Mouse (Mus musculus): ENCODE data around the gene Parp14.
"Not testable (repeated sequence)": the region's sequence is repeated elsewhere in the genome, so short reads cannot be mapped to it uniquely, and the experiment has no call there.

Gene Parp14

DNA sequence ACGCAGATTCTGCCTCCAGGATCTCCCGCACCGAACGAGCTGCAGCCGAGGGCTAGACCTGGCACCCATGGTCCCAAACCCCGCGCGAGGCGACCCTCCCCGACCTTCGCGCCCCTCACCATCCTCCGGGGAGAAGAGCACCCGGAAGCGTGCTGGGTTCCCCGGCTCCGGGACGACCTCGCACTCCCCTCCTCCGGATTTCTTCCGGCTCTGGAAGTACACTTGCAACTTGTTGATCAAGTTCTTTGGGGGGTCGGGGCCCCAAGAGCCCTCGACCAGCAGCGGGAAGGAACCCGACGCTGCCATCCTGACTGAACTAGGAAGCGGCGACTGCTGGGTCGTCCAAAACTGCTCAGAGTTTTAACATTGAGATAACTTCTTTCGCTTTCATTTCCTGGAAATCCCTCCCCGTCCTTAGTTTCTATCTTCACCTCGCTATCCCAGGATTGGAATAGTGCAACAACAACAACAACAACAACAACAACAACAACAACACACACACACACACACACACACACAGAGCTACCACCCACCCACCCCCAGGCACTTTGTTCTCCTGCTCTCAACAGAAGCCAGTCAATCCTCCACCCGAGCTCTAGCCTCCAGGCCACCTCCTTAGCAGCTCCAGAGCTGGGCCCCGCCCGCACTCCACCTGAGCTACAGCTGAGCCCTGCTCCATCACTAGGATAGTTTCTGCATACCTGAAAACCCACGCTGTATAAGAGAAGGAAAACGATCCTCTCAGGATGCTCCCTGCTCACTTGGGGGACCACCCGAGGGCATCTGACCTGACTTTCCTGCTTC is at the start of gene Parp14:
TSS of gene Parp14 (minus strand) at position 497 of the 804 bp plus-strand sequence.
- DNase-seq (ENCODE audit: low read depth, low spot score), result peak; percentile 23

DNA sequence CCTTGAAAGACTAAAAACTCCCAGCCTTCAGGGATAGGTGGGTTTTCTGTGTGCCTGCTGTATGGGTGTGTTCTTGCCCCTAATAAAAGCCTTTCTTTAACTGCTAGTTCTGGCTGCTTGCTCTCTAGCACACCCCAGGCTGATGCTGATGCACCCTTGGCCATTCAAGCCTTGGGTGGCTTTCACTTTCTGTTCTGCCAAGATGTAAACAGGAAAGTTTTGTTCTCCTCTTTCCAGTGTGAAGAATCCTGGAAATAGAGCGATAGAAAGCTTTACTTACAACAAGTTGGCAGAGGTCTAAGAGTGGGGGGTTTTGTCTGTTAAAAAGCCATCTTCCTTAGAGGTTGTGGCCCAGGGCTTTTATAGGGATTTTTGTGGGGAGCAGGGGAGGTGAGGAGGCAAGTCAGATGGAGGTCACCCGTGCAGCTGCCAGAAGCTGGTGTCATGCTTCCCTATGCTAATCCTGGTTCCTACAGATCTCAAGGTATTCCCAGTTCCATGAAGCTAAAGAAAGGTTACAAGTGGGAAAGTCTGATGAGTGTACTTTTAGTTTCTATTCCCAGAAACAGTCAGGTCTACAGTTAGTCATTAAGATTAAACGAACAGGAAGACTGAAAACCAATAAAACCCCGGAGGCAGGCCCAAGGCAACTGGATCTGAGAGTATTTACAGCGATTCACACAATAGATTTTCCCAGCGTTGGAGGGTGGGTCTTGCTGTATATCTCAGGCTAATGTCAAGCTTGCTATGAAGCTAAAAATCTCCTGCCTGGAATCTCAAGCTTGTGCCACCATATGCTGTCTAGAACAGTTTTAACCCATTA is 47.6 kb upstream of the Parp14 start:
- DNase-seq (ENCODE audit: low read depth, low spot score), result no peak

DNA sequence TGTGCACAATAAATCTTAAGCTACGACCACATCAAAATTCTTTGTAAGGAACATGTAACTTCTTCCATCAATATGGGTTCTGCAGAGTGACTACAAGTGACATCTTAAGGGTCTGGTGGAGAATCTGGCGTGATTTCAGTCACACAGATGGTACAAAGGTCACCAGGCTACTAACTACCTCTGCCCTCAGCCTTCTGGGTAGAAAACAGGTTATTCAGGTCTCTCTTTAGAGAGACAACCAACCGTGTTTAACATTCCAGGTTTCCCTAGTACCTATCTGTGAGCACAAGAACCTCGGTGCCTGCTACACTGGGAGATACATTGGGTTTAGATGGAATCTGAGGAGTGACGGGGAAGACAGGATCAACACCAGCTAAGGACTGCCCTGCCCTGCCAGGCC is 43.0 kb upstream of the Parp14 start:
- DNase-seq (ENCODE audit: low read depth, low spot score), result no peak

DNA sequence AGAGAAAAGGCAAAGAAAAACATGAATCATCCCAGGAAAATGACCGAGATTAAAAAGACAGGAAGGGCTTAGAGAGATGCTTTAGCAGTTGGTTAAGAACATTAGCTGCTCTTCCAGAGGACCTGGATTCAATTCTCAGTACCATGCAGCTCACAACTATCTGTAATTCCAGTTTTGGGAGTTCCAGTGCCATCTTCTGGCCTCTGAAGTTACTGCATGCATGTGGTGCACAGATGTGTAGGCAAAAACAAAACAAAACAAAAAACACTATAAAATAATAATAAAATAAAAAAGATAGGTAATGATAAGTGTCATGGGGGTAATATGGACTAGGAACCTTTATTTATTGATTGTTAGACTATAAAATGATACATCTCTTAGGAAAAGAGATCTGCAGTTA is 42.2 kb upstream of the Parp14 start:
- peak; percentile 15 for DNase-seq (ENCODE audit: low read depth, low spot score)

DNA sequence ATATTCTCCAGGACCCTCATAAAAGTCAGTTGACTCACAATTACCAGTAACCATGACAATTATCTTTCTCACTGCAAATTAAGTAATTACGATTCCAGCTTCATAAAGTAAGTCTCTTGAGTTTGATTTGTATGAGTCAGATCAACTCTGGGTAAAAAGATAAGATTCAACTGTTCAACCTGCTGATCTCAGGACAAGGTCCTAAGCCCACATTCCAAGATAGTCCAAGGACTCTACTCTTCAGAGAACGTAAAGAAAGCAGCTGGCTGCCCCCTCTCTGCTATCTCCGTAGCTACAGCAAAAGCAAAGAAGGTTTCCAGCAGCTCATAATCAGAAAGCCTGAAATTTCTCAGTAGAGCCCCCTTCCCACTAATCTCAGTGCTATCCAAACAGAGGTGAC is 40.1 kb upstream of the Parp14 start:
- DNase-seq (ENCODE audit: low read depth, low spot score), result no peak

DNA sequence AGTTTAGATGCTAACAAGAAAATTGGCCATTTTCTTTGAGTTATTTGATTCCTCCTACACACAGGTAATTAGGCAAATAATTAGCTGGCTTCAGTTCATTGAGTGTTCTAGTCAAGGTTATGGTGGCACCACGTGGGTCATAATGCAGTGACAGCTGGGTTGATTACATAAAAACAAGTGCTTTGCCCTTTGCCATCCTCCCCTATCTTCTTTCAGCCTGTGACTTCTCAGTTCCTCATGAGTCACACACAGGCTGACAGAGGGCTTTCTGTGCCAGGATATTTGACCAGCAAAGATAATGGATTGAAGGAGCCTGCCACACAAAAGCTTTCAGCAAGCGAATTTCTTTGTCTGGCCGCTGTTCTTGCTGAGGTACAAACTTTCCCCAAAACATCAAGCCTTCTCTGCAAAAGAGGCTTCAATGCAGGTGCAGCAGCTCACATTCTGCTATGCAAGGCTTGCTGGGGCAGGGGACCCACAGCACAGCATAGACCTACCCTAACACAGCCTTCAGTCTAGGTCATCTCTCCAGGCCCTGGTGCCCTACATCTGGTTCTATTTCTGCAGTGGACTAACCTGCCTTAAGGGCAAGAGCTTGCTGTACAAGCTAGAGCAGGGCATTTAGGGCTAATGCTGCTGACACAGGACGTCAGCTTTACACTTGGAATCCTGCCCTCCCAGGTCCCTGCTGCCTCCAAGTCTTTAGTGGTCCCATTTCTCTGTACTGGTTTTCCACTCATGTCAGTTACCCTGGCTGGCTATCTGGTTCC is 36.3 kb upstream of the Parp14 start:
- DNase-seq (ENCODE audit: low read depth, low spot score), result no peak

DNA sequence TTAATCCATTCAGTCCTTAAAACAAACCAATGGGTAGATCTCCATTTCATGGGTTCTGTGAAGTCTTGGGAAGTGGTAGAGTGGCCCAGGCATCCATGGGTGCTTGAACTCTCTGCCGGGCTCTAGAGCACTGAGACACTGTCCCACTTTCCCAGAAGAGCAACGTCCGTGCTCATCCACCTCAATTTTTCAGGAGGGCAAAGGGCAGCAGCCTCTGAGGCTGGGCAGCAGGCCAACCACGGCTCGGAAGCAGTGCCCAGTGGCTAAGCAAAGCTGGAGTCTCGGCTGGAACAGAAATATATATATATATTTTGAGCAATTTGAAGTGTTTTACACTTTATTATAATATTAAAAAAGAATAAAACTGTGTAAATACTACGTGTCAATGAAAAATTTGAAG is 35.5 kb upstream of the Parp14 start:
- DNase-seq (ENCODE audit: low read depth, low spot score), result no peak

DNA sequence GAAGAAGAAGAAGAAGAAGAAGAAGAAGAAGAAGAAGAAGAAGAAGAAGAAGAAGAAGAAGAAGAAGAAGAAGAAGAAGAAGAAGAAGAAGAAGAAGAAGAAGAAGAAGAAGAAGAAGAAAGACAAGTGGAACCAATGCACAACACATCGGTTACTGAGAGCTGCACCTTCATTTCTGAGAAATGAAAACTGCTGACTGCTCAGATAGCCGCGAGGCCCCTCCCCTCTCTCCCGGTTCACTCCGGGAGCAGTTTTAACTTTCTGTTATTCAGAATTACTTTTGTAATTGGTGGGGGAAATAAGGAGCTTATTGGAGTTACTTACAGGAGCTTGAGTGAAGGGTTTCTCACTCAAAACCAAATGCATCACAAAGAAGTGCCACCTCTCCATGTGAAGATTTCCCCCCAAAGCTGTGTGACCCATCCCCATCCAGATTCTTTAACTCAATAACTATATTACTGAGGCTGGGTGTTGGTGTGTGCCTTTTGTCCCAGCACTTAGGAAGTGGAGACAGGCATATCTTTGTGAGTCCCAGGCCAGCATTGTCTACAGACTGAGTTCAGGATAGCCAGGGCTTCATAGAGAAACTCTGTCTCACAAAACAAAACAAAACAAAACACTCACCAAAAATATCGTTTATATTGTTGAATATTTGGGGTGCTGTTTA is 34.6 kb upstream of the Parp14 start:
- no peak for DNase-seq (ENCODE audit: low read depth, low spot score)

DNA sequence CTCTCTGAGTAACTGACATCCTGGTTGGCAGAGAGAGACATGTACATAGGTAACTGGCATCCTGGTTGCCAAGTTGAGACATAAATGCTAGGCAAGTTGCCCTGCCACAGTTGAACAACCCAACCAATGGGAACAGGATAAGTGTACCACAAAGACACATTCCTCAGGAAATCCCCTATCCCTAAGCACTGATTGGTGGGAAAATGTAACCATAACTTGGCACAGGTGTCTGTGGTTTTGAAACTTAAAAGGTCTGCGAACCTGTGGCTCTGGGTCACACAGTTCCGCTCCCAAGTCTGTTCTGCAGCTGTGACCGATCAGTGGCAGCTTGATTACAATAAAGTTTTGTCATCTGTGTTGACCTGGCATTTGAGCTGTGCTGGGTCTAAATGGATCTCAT is 34.0 kb upstream of the Parp14 start:
- DNase-seq (ENCODE audit: low read depth, low spot score), result no peak

DNA sequence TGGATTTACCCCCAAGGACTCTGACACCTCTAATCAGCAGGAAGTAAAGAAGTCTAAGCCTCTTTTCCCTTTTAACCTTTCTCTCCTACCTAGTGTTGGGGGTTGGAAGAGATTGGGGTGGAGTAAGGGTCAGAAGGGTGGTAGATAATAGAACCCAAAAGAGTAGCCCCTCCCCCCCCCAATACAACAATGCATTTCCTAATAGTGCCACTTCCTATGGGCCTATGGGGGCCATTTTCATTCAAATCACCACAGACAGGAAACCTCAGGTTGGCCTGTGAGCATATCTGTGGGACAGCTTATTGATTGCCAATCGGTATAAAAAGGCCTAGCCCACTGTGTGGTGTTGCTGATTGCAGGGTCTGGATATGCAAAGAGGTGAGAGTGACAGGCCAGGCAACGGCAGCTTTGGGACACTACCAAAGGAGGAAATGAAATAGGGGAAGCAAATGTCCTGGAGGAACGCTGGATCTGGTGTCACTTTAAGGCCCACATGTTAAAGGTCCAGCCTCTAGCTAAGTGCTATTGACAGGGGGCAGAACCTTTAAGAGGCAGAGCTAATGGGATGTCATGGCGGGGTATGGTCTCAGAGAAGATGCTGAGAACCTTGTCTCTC is 32.9 kb upstream of the Parp14 start:
- no peak for DNase-seq (ENCODE audit: low read depth, low spot score)

DNA sequence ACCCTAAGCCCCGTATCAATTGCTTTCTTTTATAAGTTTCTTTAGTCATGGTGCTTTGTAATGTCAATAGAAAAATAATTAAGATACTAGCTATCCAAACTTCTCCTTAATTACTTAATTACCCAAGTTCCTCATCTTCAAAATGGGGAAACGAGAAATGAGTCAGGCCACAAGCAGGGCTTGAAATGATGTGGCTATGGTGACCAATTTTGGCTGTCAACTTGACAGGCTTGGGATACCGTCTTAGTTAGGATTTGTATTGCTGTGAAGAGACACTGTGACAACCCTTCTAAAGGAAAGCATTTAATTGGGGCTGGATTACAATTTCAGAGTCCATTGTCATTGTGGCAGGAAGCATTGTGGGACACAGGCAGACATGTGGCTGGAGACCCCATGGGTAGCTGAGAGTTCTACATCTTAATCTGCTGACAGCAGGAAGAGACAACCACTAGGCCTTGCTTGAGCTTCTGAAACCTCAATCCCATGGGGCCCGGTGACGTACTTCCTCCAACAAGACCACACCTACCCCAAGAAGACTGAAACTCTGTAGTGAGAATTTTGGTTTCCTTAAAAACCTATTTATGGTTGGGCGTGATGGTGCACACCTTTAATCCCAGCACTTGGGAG is 31.8 kb upstream of the Parp14 start:
- DNase-seq (ENCODE audit: low read depth, low spot score), result no peak

DNA sequence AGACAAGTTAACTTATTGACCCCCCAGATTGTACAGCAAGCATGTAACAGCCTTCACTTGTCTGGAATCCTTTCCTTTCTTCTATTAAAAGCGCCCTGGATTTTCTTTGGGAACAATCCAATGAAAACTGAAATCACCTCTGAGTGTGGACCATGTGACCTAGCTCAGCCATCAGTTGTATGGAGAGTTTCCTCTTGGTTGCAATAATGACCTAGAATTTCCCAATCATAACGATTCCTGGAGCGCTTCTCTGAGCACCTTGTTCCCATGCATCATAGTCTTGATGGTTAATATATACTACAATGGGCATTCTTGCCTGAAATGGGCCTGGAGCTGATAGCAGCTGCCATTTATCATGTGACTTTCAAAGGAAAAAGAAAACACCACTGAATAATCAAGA is 29.2 kb upstream of the Parp14 start:
- DNase-seq (ENCODE audit: low read depth, low spot score), result no peak

DNA sequence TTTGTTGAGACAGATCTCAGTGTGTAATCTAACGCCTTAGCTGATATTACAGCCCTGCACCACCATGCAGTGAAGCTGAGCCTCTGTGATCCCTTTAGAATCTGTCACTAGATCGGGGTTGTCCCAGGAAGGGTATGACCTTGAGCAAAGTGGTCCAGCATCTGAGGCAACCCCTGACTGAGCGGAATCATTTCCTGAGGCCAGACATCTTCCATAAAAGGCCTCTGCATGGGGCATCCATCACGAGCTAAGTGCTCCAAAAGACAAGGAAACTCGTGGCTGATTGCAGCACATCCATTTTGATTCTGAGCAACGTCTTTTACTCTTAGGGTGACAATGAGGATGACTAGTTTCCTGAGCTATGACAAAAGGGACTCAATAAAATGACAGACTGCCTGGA is 23.7 kb upstream of the Parp14 start:
- DNase-seq (ENCODE audit: low read depth, low spot score), result no peak

DNA sequence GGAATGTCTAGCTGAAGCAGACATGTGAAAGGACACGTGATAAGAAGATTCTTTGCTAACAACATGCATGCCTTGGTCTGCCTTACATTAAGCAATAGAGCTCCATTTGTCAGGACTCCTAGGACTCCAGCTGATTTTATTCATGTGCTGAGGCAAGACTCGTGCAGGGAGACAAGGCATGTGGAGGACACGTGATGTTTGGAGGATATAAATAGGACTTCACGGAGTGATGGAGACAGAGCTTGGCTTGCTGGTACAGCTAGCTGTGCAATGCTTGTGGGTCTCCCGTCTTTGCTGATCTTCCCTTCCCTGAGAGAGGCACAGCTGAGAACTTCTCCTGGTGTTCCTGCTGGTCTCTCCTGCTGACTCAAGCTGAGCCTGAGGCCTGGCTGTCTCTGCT is 20.3 kb upstream of the Parp14 start:
- not testable (repeated sequence) for DNase-seq (ENCODE audit: low read depth, low spot score)

DNA sequence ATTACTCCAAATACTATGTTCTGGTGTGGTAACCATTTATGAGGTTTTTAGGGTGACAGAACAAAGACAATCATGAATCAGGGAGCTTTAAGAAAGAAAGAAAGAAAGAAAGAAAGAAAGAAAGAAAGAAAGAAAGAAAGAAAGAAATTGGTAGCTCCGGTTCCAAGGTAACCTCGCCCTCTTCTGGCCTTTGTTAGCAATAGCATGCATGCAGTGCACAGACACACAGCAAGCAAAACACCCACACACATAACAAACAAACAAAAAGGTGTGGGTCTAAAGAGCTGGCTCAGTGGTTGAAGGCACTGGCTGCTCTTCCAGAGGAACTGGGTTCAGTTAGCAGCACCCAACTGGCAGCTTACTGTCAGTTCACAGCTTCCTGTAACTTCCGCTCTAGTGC is 19.3 kb upstream of the Parp14 start:
- DNase-seq (ENCODE audit: low read depth, low spot score), result no peak

DNA sequence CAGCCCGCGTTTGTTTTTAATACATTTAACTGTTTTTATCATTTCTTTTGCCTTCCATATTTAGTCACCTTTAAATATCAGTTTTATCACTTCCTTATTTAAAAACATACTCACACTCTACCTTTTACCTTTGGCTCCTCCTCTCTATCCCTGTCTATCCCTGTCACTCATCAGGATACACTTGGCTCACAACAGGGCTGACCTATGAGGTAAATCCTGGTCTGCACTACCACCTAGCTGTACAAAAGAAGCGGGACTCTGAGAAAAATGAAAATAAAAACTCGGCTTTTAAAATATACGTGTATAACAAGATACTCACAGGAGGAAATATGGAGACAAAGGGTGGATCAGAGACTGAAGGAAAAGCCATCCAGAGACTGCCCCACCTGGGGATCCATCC is 17.6 kb upstream of the Parp14 start:
- DNase-seq (ENCODE audit: low read depth, low spot score), result no peak

DNA sequence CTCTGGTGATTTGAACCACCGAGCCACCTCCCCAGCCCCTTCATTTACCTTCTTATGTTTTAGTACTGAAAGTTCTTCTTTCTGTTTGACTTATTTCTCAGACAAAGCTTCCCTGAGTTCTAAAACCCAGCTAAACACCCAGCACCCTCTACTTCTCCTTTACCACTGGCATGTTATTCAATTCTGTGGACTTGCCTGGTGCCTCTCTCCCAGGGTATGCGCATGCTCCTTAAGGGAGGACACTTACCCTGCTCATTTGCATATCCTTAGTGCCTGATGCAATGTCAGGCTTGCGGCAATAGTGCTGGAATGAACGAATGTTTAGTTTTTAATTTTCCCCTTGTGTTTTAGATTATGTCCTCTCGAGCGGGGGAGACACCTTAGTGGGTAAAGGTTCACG is 16.8 kb upstream of the Parp14 start:
- no peak for DNase-seq (ENCODE audit: low read depth, low spot score)

DNA sequence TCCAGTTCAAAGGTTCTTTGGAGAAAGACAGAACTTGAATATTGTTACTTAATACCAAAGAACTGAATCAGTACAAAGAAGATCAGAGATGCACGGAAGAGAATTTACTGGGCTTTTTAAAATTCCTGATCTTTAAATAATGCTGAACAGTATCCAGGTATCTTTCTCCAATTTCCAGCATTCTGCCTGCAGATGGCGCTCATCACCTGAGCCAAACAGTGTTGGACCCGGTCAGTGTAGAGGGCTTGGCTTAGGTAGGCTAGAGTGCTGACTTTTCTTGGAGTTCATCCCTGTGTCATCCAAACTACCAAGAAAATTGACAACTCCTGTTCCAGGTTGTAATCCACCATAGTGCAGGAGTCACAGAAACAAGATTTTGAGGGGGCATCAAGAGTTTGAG is 3.1 kb upstream of the Parp14 start:
- DNase-seq (ENCODE audit: low read depth, low spot score), result peak; percentile 14

DNA sequence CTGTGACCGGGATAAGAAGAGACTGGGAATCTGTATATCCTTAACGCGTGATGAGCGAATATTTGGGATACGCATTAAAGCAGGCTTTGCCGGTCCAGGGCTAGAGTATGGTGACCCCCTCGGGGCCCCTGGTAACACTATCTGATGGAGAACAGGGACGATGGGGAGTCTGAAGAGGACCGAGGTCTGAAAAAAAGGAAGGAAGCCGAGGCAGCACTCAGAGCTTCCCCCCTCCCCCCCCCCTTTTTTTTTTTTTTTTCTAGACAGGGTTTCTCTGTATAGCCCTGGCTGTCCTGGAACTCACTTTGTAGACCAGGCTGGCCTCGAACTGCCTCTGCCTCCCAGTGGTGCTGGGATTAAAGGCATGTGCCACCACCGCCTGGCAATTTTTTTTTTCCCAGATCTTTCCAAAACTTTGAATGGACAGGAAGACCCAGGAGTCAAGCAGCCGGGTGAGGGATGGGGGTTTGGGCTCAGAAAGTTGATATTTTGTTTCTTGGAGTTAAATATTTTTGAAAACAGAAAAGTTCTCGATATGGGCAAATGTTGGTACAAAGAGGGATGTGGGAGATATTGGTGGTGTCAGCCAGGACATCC is 1.2 kb upstream of the Parp14 start:
- DNase-seq (ENCODE audit: low read depth, low spot score), result no peak

DNA sequence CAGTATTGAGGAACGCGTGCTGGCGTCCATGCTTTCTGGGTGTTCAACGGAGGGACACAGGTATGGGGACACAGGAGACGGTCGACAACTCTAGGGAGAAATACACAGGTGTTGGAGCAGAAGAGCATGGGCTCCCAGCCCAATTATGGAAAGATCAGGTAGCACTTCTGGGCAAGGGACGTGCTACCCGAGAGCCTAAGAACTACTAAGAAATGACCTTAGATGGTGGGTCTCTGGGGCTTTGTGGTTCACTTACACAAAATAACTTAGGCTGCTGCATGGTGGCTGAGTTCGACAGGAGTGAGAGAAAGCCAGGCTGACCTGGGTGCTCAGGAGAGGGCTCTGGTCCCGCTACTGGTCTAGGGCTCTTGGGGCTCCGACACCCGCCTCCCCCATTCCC is 554 bp upstream of the Parp14 start:
- no peak for DNase-seq (ENCODE audit: low read depth, low spot score)

Data from mesoderm, embryonic 11.5 days (tissue).